Mouse (Mus musculus) brain, adult 10 weeks (tissue): ENCODE results near the gene Olfr311. TPM values are rescaled to one million over a fixed set of nuclear protein-coding genes. Genes with fewer than 3 reads are reported as not detected.

Source experiments
- polyA plus RNA-seq: library from polyadenylated mRNA; stranded (reverse); fragments of 350-450 nt; fragmentation: Illumina TruSeq; extraction: RNeasy Lipid Tissue Mini Kit (QIAGEN cat#74804); gene quantifications from one replicate; pipeline ENCODE4 v1.2.3, GENCODE M21; 2015; ENCODE audit warnings: low read depth, low replicate concordance

The Olfr311 gene
- not detected for polyA plus RNA-seq

DNA sequence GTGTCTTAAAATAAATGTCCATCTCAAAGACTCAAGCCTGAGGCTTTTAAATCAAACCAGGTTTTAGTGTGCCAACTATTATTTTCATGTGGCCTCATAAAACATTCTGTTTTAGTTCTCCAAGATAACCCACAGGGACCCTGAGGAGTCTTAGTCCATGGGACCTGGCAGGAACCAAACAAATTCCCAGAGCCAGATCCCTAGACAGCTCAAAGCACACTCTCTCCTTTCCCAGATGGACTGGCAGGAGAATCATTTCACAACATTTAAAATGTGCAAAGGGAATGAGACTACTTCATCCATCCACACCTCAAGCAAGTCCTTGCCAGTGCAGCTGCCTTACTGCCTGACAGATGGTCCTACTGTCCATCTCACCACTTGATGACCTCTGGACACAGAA, at the start of gene Olfr311:
Gene Olfr311 (plus strand): TSS at position 301 of the 400 bp plus-strand sequence.

GRCm38 (mm10) chr11:58801558-58802228, 37.4 kb upstream of the Olfr311 start, which contains the start of gene Fam183b:
Fam183b (minus strand) TSS chr11:58801960.

GRCm38 (mm10) chr11:58814700-58815099, 24.4 kb upstream of the Olfr311 start, which contains the start of gene Olfr313:
Olfr313 (plus strand) TSS chr11:58815000.

DNA sequence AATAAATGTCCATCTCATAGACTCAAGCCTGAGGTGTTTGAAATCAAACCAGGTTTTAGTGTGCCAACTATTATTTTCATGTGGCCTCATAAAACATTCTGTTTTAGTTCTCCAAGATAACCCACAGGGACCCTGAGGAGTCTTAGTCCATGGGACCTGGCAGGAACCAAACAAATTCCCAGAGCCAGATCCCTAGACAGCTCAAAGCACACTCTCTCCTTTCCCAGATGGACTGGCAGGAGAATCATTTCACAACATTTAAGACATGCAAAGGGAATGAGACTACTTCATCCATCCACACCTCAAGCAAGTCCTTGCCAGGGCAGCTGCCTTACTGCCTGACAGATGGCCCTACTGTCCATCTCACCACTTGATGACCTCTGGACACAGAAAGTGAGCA, 10.1 kb upstream of the Olfr311 start, which contains the start of gene Olfr312:
Gene Olfr312 (plus strand): TSS at position 301 of the 400 bp plus-strand sequence.

GRCm38 (mm10) chr11:58846919-58847461, 7.9 kb downstream of the Olfr311 start, which contains the start of gene Gm12258:
Gm12258 (plus strand) TSS chr11:58847158.

GRCm38 (mm10) chr11:58867039-58867953, 28.2 kb downstream of the Olfr311 start, which contains the start of gene 2810021J22Rik:
2810021J22Rik (plus strand) TSS chr11:58867216.

Other genes starting within 250 kb of the Olfr311 start
- gene Olfr324, start 244.1 kb upstream of the Olfr311 start, polyA plus RNA-seq: not detected
- not detected for gene 2210407C18Rik, start 223.2 kb upstream of the Olfr311 start, polyA plus RNA-seq
- gene Olfr323, start 208.8 kb upstream of the Olfr311 start, polyA plus RNA-seq: not detected
- gene Trim58, start 198.8 kb upstream of the Olfr311 start, polyA plus RNA-seq: not detected
- gene Olfr322, start 180.5 kb upstream of the Olfr311 start, polyA plus RNA-seq: not detected
- not detected for gene Olfr320, start 158.2 kb upstream of the Olfr311 start, polyA plus RNA-seq
- not detected for gene Olfr319, start 140.1 kb upstream of the Olfr311 start, polyA plus RNA-seq
- gene Olfr318, start 115.2 kb upstream of the Olfr311 start, polyA plus RNA-seq: not detected
- gene Olfr317, start 100.0 kb upstream of the Olfr311 start, polyA plus RNA-seq: not detected
- gene Olfr316, start 86.5 kb upstream of the Olfr311 start, polyA plus RNA-seq: 1.3 TPM
- not detected for gene Olfr315, start 66.1 kb upstream of the Olfr311 start, polyA plus RNA-seq
- not detected for gene Olfr314, start 56.3 kb upstream of the Olfr311 start, polyA plus RNA-seq
- gene Fam183b, start 37.3 kb upstream of the Olfr311 start, polyA plus RNA-seq: 10.0 TPM
- not detected for gene Olfr313, start 24.3 kb upstream of the Olfr311 start, polyA plus RNA-seq
- gene Olfr312, start 10.0 kb upstream of the Olfr311 start, polyA plus RNA-seq: not detected
- gene Gm12258, start 7.9 kb downstream of the Olfr311 start, polyA plus RNA-seq: 18.0 TPM
- gene 2810021J22Rik, start 28.0 kb downstream of the Olfr311 start, polyA plus RNA-seq: 7.1 TPM
- gene Zfp39, start 65.0 kb downstream of the Olfr311 start, polyA plus RNA-seq: 5.3 TPM
- not detected for gene Btnl10, start 78.7 kb downstream of the Olfr311 start, polyA plus RNA-seq
- 331 TPM for gene Rnf187, start 99.7 kb downstream of the Olfr311 start, polyA plus RNA-seq
- 67.2 TPM for gene Hist3h2ba, start 109.7 kb downstream of the Olfr311 start, polyA plus RNA-seq
- 33.6 TPM for gene Hist3h2a, start 115.4 kb downstream of the Olfr311 start, polyA plus RNA-seq
- 5.9 TPM for gene Trim17, start 115.4 kb downstream of the Olfr311 start, polyA plus RNA-seq
- gene Trim11, start 138.8 kb downstream of the Olfr311 start, polyA plus RNA-seq: 17.7 TPM